In genomic region chr7:80535009-80535744, GRCm38 (mm10) we compare ENCODE assay signal across 8 mouse cellular contexts. TPM values are rescaled to one million over a fixed set of nuclear protein-coding genes. Genes with fewer than 3 reads are reported as not detected.
DNase-seq lines count a peak whose midpoint lies in the region; ATAC-seq and TF ChIP-seq lines count a peak whose summit lies in the region.

Gene Blm, minus strand, starts transcription at chr7:80535119.

- H3K4me3 ChIP-seq in embryonic facial prominence, embryonic 13.5 days, result peak within 1 kb of the TSS; percentile 78
- H3K4me3 ChIP-seq in kidney, adult 2 months (ENCODE audit: insufficient read depth, low read depth, low read length), result peak within 1 kb of the TSS; percentile 86
- H3K4me3 ChIP-seq in limb, embryonic 12.5 days (replicated peaks), result peak within 1 kb of the TSS; percentile 75
- peak within 1 kb of the TSS; percentile 91 for H3K4me3 ChIP-seq in midbrain, embryonic 15.5 days
- peak within 1 kb of the TSS; percentile 91 for H3K4me3 ChIP-seq in spleen, adult 2 months (ENCODE audit: extremely low read depth, insufficient read depth, insufficient read length)

- TF ChIP-seq CTCF in kidney, adult 2 months (conservative IDR thresholded peaks at IDR 0.05; ENCODE audit: insufficient read depth, insufficient read length, low read depth, low read length), result no peak
- TF ChIP-seq CTCF in spleen, adult 2 months (IDR thresholded peaks at IDR 0.05; ENCODE audit: extremely low read depth, insufficient read depth, insufficient read length, insufficient replicate concordance), result no peak

- H3K36me3 ChIP-seq in embryonic facial prominence, embryonic 13.5 days, result no peaks in the 10 kb centered on the region
- H3K36me3 ChIP-seq in kidney, adult 2 months (ENCODE audit: control insufficient read depth, insufficient read depth, low read length), result no peaks in the 10 kb centered on the region
- H3K36me3 ChIP-seq in limb, embryonic 12.5 days, result no peaks in the 10 kb centered on the region
- H3K36me3 ChIP-seq in midbrain, embryonic 15.5 days (replicated peaks), result no peaks in the 10 kb centered on the region
- no peaks in the 10 kb centered on the region for H3K36me3 ChIP-seq in spleen, adult 2 months (ENCODE audit: control insufficient read depth, insufficient read depth, low read length)

- H3K9ac ChIP-seq in embryonic facial prominence, embryonic 13.5 days, result peak within 1 kb of the TSS; percentile 85
- H3K9ac ChIP-seq in limb, embryonic 12.5 days (replicated peaks), result peak within 1 kb of the TSS; percentile 79
- H3K9ac ChIP-seq in midbrain, embryonic 15.5 days, result peak within 1 kb of the TSS; percentile 68

- H3K9me3 ChIP-seq in embryonic facial prominence, embryonic 13.5 days, result no peaks in the 10 kb centered on the region
- no peaks in the 10 kb centered on the region for H3K9me3 ChIP-seq in limb, embryonic 12.5 days
- no peaks in the 10 kb centered on the region for H3K9me3 ChIP-seq in midbrain, embryonic 15.5 days

- peaks cover 12% of the 10 kb centered on the region for H3K4me1 ChIP-seq in embryonic facial prominence, embryonic 13.5 days
- H3K4me1 ChIP-seq in kidney, adult 2 months (ENCODE audit: control insufficient read depth, insufficient read depth, low read length), result no peaks in the 10 kb centered on the region
- peaks cover 8% of the 10 kb centered on the region for H3K4me1 ChIP-seq in limb, embryonic 12.5 days (replicated peaks)
- peaks cover 11% of the 10 kb centered on the region for H3K4me1 ChIP-seq in midbrain, embryonic 15.5 days
- no peaks in the 10 kb centered on the region for H3K4me1 ChIP-seq in spleen, adult 2 months (ENCODE audit: control insufficient read depth, insufficient read depth, insufficient read length)

- peak within 1 kb of the TSS; percentile 89 for H3K27ac ChIP-seq in embryonic facial prominence, embryonic 13.5 days
- H3K27ac ChIP-seq in kidney, adult 2 months (ENCODE audit: insufficient read depth, low read depth, low read length), result peak within 1 kb of the TSS; percentile 86
- H3K27ac ChIP-seq in limb, embryonic 12.5 days, result peak within 1 kb of the TSS; percentile 91
- H3K27ac ChIP-seq in midbrain, embryonic 15.5 days, result peak within 1 kb of the TSS; percentile 89
- peak within 1 kb of the TSS; percentile 85 for H3K27ac ChIP-seq in spleen, adult 2 months (ENCODE audit: insufficient read depth, low read length)

- ATAC-seq in embryonic facial prominence, embryonic 13.5 days (ENCODE audit: insufficient number of reproducible peaks, insufficient read depth, low FRiP score, low TSS enrichment, low read depth), result peak; percentile 100
- peak; percentile 100 for ATAC-seq in limb, embryonic 12.5 days (ENCODE audit: insufficient number of reproducible peaks, insufficient read depth, low FRiP score, low TSS enrichment, low read depth)
- peak; percentile 100 for ATAC-seq in midbrain, embryonic 15.5 days (replicated peaks)

- no peak for TF ChIP-seq POLR2A in kidney, adult 2 months (IDR thresholded peaks at IDR 0.05; ENCODE audit: low read depth, low read length)
- TF ChIP-seq POLR2A in spleen, adult 2 months (IDR thresholded peaks at IDR 0.05; ENCODE audit: low read depth, low read length), result no peak

- WGBS in embryonic facial prominence, embryonic 13.5 days, result under 1% methylated on average over 43 of the region's 43 CpGs
- under 1% methylated on average over 43 of the region's 43 CpGs for WGBS in kidney, adult 2 months
- under 1% methylated on average over 43 of the region's 43 CpGs for WGBS in limb, embryonic 12.5 days
- under 1% methylated on average over 43 of the region's 43 CpGs for WGBS in midbrain, embryonic 15.5 days
- under 1% methylated on average over 43 of the region's 43 CpGs for WGBS in spleen, adult 2 months

- no peaks in the 10 kb centered on the region; the same call in 1 of the 2 replicates for H3K27me3 ChIP-seq in embryonic facial prominence, embryonic 13.5 days
- no peaks in the 10 kb centered on the region for H3K27me3 ChIP-seq in kidney, adult 2 months (replicated peaks; ENCODE audit: control insufficient read depth, insufficient read depth, low read length)
- no peaks in the 10 kb centered on the region for H3K27me3 ChIP-seq in limb, embryonic 12.5 days
- no peaks in the 10 kb centered on the region for H3K27me3 ChIP-seq in midbrain, embryonic 15.5 days (replicated peaks)
- H3K27me3 ChIP-seq in spleen, adult 2 months (ENCODE audit: control insufficient read depth, insufficient read depth, low read length), result no peaks in the 10 kb centered on the region

- DNase-seq in 3134 (ENCODE audit: extremely low read depth, insufficient read length, low spot score), result peak; percentile 98
- peak; percentile 97 to 98 for DNase-seq in adrenal gland, postnatal 36 days
- DNase-seq in heart, adult 18-20 months, result peak; percentile 96 to 98
- DNase-seq in kidney, adult 2 months, result peak; percentile 99
- DNase-seq in spleen, adult 2 months (ENCODE audit: low read depth in 1 of 2, low spot score in 2 of 2), result peak; percentile 95 to 96

- H3K4me2 ChIP-seq in embryonic facial prominence, embryonic 13.5 days, result peak within 1 kb of the TSS; percentile 93
- H3K4me2 ChIP-seq in limb, embryonic 12.5 days, result peak within 1 kb of the TSS; percentile 92
- H3K4me2 ChIP-seq in midbrain, embryonic 15.5 days, result peak within 1 kb of the TSS; percentile 87

RNA-seq across cellular contexts. Expression of gene Blm, which starts in this region (rescaled TPM):
- total RNA-seq in adrenal gland, postnatal 36 days (2021), result 1 to 10 TPM; 3.4 to 3.9 TPM
- 27.1 and 28.3 TPM in 2 replicates for polyA plus RNA-seq in embryonic facial prominence, embryonic 13.5 days (2015; fragmentation: Nextera tagmentation; extraction: Ambion mirVana)
- 1 to 10 TPM in 1 of 2 experiments, under 1 TPM in 1; 0.94 to 1.3 TPM for total RNA-seq in heart, adult 18-20 months (2021)
- 0.53 and 0.58 TPM in 2 replicates for polyA plus RNA-seq in kidney, adult 2 months (2012; rRNA removed)
- 42.1 and 45.3 TPM in 2 replicates for polyA plus RNA-seq in limb, embryonic 12.5 days (2016; fragmentation: Nextera tagmentation; extraction: Ambion mirVana)
- polyA plus RNA-seq in midbrain, embryonic 15.5 days (2015; fragmentation: Nextera tagmentation; extraction: Ambion mirVana), result 9.4 and 10.1 TPM in 2 replicates
- polyA plus RNA-seq in spleen, adult 2 months (2012; rRNA removed), result 1.1 and 1.6 TPM in 2 replicates

Comparison
In these comparisons a context has a peak if more than half of its experiments do, and no peak if none do; other contexts are left out.
1. Peak in every context shown above with its lines: DNase-seq, ATAC-seq, H3K4me3 ChIP-seq and H3K27ac ChIP-seq.
2. Peak in DNase-seq, H3K4me3 ChIP-seq and H3K27ac ChIP-seq in kidney, adult 2 months; RNA of the gene not detected or under 1 TPM.